Mouse (Mus musculus) brain, embryonic 14.5 days (tissue): ENCODE results near the gene Nup155.

Experiments used
- CTCF ChIP-seq: fragments of 200-500 bp; IDR thresholded peaks from 2 replicates; pipeline ENCODE4 v1.5.1; 2012; ENCODE audit warnings: inconsistent platforms, mild to moderate bottlenecking, moderate library complexity, borderline replicate concordance; ENCODE audit not compliant: insufficient read depth, insufficient read length; ENCODE audit errors: extremely low read depth
- POLR2A ChIP-seq: fragments of 200-500 bp; IDR thresholded peaks from 2 replicates; pipeline ENCODE4 v1.6.1; 2012; ENCODE audit warnings: mild to moderate bottlenecking, inconsistent platforms, borderline replicate concordance; ENCODE audit not compliant: poor library complexity, insufficient read depth, insufficient read length, severe bottlenecking; ENCODE audit errors: extremely low read depth

DNA sequence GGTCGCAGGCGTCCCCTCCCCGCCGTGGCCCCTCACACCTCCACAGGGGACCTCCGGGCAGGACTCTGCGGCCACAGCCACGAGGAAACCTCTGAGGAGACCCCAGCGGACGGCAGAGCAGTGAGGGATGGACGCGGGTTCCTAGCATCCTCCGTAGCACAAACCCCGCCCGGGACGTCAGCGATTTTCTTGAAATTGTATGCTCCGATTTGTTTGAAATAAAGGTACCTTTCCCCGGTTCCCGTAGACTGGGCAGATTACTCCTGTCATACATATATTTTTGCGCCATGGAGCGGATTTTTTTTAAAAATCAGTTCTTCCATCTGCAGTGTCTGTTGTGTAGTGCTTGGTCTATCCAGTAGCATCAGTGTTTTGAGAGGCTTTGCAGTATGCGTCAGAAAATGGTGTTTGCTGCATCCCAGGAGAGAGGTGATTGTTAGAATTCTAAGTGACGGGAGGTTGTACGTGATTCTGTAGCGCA lies 60.2 kb downstream of the Nup155 start:
- TF ChIP-seq POLR2A = no peak
- TF ChIP-seq CTCF = no peak
